Mouse (Mus musculus): ENCODE results near the gene Isg20. TPM values are rescaled to one million over a fixed set of nuclear protein-coding genes. Genes with fewer than 3 reads are reported as not detected.
A peak's percentile ranks its signal among the peaks of the same experiment; 100 is the strongest.

The Isg20 gene
- 0.40 and 0.42 TPM in 2 replicates for polyA plus RNA-seq (2015; fragmentation: Nextera tagmentation; extraction: Ambion mirVana)

- H3K4me3 ChIP-seq, result peak within 1 kb of the TSS; percentile 7; the same call in 1 of the 2 replicates
- H3K4me2 ChIP-seq, result peak within 1 kb of the TSS; percentile 46
- H3K27ac ChIP-seq, result no peak within 1 kb of the TSS
- WGBS, result 58% methylated on average over 5 of the region's 5 CpGs
- ATAC-seq (ENCODE audit: low FRiP score), result no peak
- H3K27me3 ChIP-seq, result no peaks in the 10 kb centered on the region
- no peak within 1 kb of the TSS for H3K9ac ChIP-seq
- H3K4me1 ChIP-seq (replicated peaks), result peaks cover 37% of the 10 kb centered on the region
- H3K9me3 ChIP-seq, result no peaks in the 10 kb centered on the region
- peaks cover 13% of the 10 kb centered on the region for H3K36me3 ChIP-seq
These were observed at the start of gene Isg20 for GRCm38 (mm10) chr7:78912974-78913474. Gene Isg20, plus strand, starts transcription at chr7:78913424.

- Histone ChIP-seq H3K4me2 (no peak overlapping the region), H3K36me3 (no peaks in the 10 kb centered on the region), H3K27ac (no peak overlapping the region), H3K9ac (no peak overlapping the region), H3K9me3 (no peaks in the 10 kb centered on the region), H3K27me3 (no peaks in the 10 kb centered on the region), H3K4me3 (no peak overlapping the region), H3K4me1 (replicated peaks) (peaks cover 13% of the 10 kb centered on the region; the same call in 1 of the 2 replicates)
- 82% methylated on average over 7 of the region's 7 CpGs for WGBS
- ATAC-seq (ENCODE audit: low FRiP score), result no peak
These were observed 49.3 kb upstream of the Isg20 start for GRCm38 (mm10) chr7:78863796-78864445.

GRCm38 (mm10) chr7:78864446-78864802 is 48.8 kb upstream of the Isg20 start:
- Histone ChIP-seq H3K4me2 (no peak overlapping the region), H3K4me3 (no peak overlapping the region), H3K36me3 (no peaks in the 10 kb centered on the region), H3K9ac (no peak overlapping the region), H3K27me3 (no peaks in the 10 kb centered on the region), H3K27ac (no peak overlapping the region), H3K9me3 (no peaks in the 10 kb centered on the region), H3K4me1 (replicated peaks) (peaks cover 13% of the 10 kb centered on the region; the same call in 1 of the 2 replicates)
- 83% methylated on average over 4 of the region's 4 CpGs for WGBS
- no peak for ATAC-seq (ENCODE audit: low FRiP score)

GRCm38 (mm10) chr7:78865212-78865949 is 47.8 kb upstream of the Isg20 start:
- H3K9ac ChIP-seq, result no peak overlapping the region
- no peak overlapping the region for H3K4me2 ChIP-seq
- no peak for ATAC-seq (ENCODE audit: low FRiP score)
- no peaks in the 10 kb centered on the region for H3K27me3 ChIP-seq
- H3K4me3 ChIP-seq, result no peak overlapping the region
- no peaks in the 10 kb centered on the region for H3K36me3 ChIP-seq
- H3K9me3 ChIP-seq, result no peaks in the 10 kb centered on the region
- H3K4me1 ChIP-seq (replicated peaks), result peaks cover 13% of the 10 kb centered on the region; the same call in 1 of the 2 replicates
- no peak overlapping the region for H3K27ac ChIP-seq
- 64% methylated on average over 12 of the region's 12 CpGs for WGBS

- no peak for ATAC-seq (ENCODE audit: low FRiP score)
- H3K27me3 ChIP-seq, result no peaks in the 10 kb centered on the region
- H3K36me3 ChIP-seq, result no peaks in the 10 kb centered on the region
- no peak overlapping the region for H3K4me2 ChIP-seq
- H3K4me3 ChIP-seq, result no peak overlapping the region
- H3K9me3 ChIP-seq, result no peaks in the 10 kb centered on the region
- no peak overlapping the region for H3K9ac ChIP-seq
- WGBS, result 78% methylated on average over 4 of the region's 5 CpGs
- no peak overlapping the region for H3K27ac ChIP-seq
- H3K4me1 ChIP-seq (replicated peaks), result peaks cover 12% of the 10 kb centered on the region; the same call in 1 of the 2 replicates
These were observed 44.5 kb upstream of the Isg20 start for GRCm38 (mm10) chr7:78868731-78869130.

GRCm38 (mm10) chr7:78872366-78872765 is 40.9 kb upstream of the Isg20 start:
- Histone ChIP-seq H3K4me2 (no peak overlapping the region), H3K9me3 (no peaks in the 10 kb centered on the region), H3K4me3 (no peak overlapping the region), H3K9ac (no peak overlapping the region), H3K27ac (no peak overlapping the region), H3K27me3 (no peaks in the 10 kb centered on the region), H3K4me1 (replicated peaks) (0 out of 2 replicates have a peak, but pooled peaks cover 1% of the 10 kb centered on the region), H3K36me3 (no peaks in the 10 kb centered on the region)
- 82% methylated on average over 6 of the region's 6 CpGs for WGBS
- ATAC-seq (ENCODE audit: low FRiP score), result no peak

- Histone ChIP-seq H3K4me3 (no peak overlapping the region), H3K27me3 (no peaks in the 10 kb centered on the region), H3K9ac (no peak overlapping the region), H3K36me3 (no peaks in the 10 kb centered on the region), H3K4me2 (no peak overlapping the region), H3K9me3 (no peaks in the 10 kb centered on the region), H3K27ac (no peak overlapping the region), H3K4me1 (replicated peaks) (no peaks in the 10 kb centered on the region)
- WGBS, result 76% methylated on average over 5 of the region's 5 CpGs
- ATAC-seq (ENCODE audit: low FRiP score), result no peak
These were observed 40.4 kb upstream of the Isg20 start for GRCm38 (mm10) chr7:78872831-78873230.

GRCm38 (mm10) chr7:78881607-78882468 is 31.4 kb upstream of the Isg20 start:
- Histone ChIP-seq H3K27ac (peak overlapping the region; percentile 91), H3K27me3 (no peaks in the 10 kb centered on the region; the same call in 1 of the 2 replicates), H3K9ac (peak overlapping the region; percentile 81), H3K36me3 (no peaks in the 10 kb centered on the region), H3K4me3 (peak overlapping the region; percentile 67), H3K9me3 (no peaks in the 10 kb centered on the region), H3K4me1 (replicated peaks) (peaks cover 53% of the 10 kb centered on the region), H3K4me2 (peak overlapping the region; percentile 75)
- 6% methylated on average over 15 of the region's 16 CpGs for WGBS
- no peak for ATAC-seq (ENCODE audit: low FRiP score)

- 2% methylated on average over 23 of the region's 23 CpGs for WGBS
- Histone ChIP-seq H3K27ac (peak overlapping the region; percentile 91), H3K27me3 (no peaks in the 10 kb centered on the region; the same call in 1 of the 2 replicates), H3K4me1 (replicated peaks) (peaks cover 59% of the 10 kb centered on the region), H3K9ac (peak overlapping the region; percentile 81), H3K4me3 (peak overlapping the region; percentile 67), H3K36me3 (no peaks in the 10 kb centered on the region), H3K9me3 (no peaks in the 10 kb centered on the region), H3K4me2 (peak overlapping the region; percentile 75)
- ATAC-seq (ENCODE audit: low FRiP score), result peak; percentile 78
These were observed 30.8 kb upstream of the Isg20 start for GRCm38 (mm10) chr7:78882469-78882837.

GRCm38 (mm10) chr7:78883016-78883725 is 30.1 kb upstream of the Isg20 start:
- H3K9me3 ChIP-seq, result no peaks in the 10 kb centered on the region
- H3K36me3 ChIP-seq, result no peaks in the 10 kb centered on the region
- H3K9ac ChIP-seq, result peak overlapping the region; percentile 81
- peaks cover 66% of the 10 kb centered on the region for H3K4me1 ChIP-seq (replicated peaks)
- H3K4me3 ChIP-seq, result peak overlapping the region; percentile 67
- peak overlapping the region; percentile 91 for H3K27ac ChIP-seq
- under 1% methylated on average over 34 of the region's 34 CpGs for WGBS
- H3K27me3 ChIP-seq, result no peaks in the 10 kb centered on the region; the same call in 1 of the 2 replicates
- ATAC-seq (ENCODE audit: low FRiP score), result no peak
- H3K4me2 ChIP-seq, result peak overlapping the region; percentile 75

- Histone ChIP-seq H3K36me3 (no peaks in the 10 kb centered on the region), H3K27ac (peak overlapping the region; percentile 91), H3K9ac (peak overlapping the region; percentile 81), H3K9me3 (no peaks in the 10 kb centered on the region), H3K27me3 (no peaks in the 10 kb centered on the region; the same call in 1 of the 2 replicates), H3K4me1 (replicated peaks) (peaks cover 72% of the 10 kb centered on the region), H3K4me3 (peak overlapping the region; percentile 67), H3K4me2 (peak overlapping the region; percentile 75)
- ATAC-seq (ENCODE audit: low FRiP score), result no peak
- 8% methylated on average over 8 of the region's 8 CpGs for WGBS
These were observed 29.5 kb upstream of the Isg20 start for GRCm38 (mm10) chr7:78883726-78884060.

All from hindbrain, embryonic 13.5 days (tissue).